Mouse (Mus musculus): ENCODE data around the gene Mmadhc.
A peak's percentile ranks its signal among the peaks of the same experiment; 100 is the strongest.

The Mmadhc gene

GRCm38 (mm10) chr2:50265215-50265785 lies 31.3 kb downstream of the Mmadhc start:
- DNase-seq (ENCODE audit: inconsistent ontology term) = peak; percentile 59

GRCm38 (mm10) chr2:50264059-50264458 lies 32.5 kb downstream of the Mmadhc start:
- DNase-seq (ENCODE audit: inconsistent ontology term) = no peak

- DNase-seq (ENCODE audit: inconsistent ontology term) = no peak
Observed at GRCm38 (mm10) chr2:50254955-50255354, 41.6 kb downstream of the Mmadhc start.

GRCm38 (mm10) chr2:50248551-50248950 lies 48.0 kb downstream of the Mmadhc start:
- DNase-seq (ENCODE audit: inconsistent ontology term) = peak; percentile 93

- peak; percentile 36 for DNase-seq (ENCODE audit: inconsistent ontology term)
Observed at GRCm38 (mm10) chr2:50233491-50233890, 63.1 kb downstream of the Mmadhc start.

Data from Muller cell, postnatal 12 days (primary cell).